Mouse (Mus musculus) neural tube, embryonic 11.5 days (tissue): Measurements from ENCODE around the gene Fhdc1. TPM values are rescaled to one million over a fixed set of nuclear protein-coding genes. Genes with fewer than 3 reads are reported as not detected.

ENCODE experiments used
- ATAC-seq: fragments of 200-750 bp; cut with Nextera tagmentation; 2 replicates; pipeline ENCODE4 v1.8.0; 2017; ENCODE audit warnings: moderate number of reproducible peaks, mild to moderate bottlenecking, moderate TSS enrichment, moderate library complexity; ENCODE audit not compliant: insufficient read depth, low FRiP score, low TSS enrichment
- DNase-seq: peaks from one replicate; pipeline ENCODE4 v3.0.0-alpha.2; 2015; ENCODE audit warnings: low spot score
- H3K27ac ChIP-seq: fragments of 300-500 bp; sonication (generic); 2 replicates; pipeline ENCODE4 v1.5.1; 2014; ENCODE audit warnings: low read depth, mild to moderate bottlenecking, low read length
- H3K27me3 ChIP-seq: fragments of 300-500 bp; sonication (generic); 2 replicates; pipeline ENCODE4 v1.6.1; 2014; ENCODE audit warnings: mild to moderate bottlenecking, low read length, mixed read lengths; ENCODE audit not compliant: control insufficient read depth, insufficient read depth
- H3K36me3 ChIP-seq: fragments of 300-500 bp; sonication (generic); 2 replicates; pipeline ENCODE4 v1.6.1; 2014; ENCODE audit warnings: mild to moderate bottlenecking, low read length, moderate library complexity, mixed read lengths; ENCODE audit not compliant: control insufficient read depth, insufficient read depth
- H3K4me1 ChIP-seq: fragments of 300-500 bp; sonication (generic); 2 replicates; pipeline ENCODE4 v1.6.1; 2014; ENCODE audit warnings: low read length, mixed read lengths; ENCODE audit not compliant: control insufficient read depth, insufficient read depth
- H3K4me2 ChIP-seq: fragments of 300-500 bp; sonication (generic); 2 replicates; pipeline ENCODE4 v1.6.1; 2014; ENCODE audit warnings: low read depth, mild to moderate bottlenecking, moderate library complexity
- H3K4me3 ChIP-seq: fragments of 300-500 bp; sonication (generic); 2 replicates; pipeline ENCODE4 v1.5.1; 2014; ENCODE audit warnings: low read depth, low read length
- H3K9ac ChIP-seq: fragments of 300-500 bp; sonication (generic); 2 replicates; pipeline ENCODE4 v1.6.1; 2014; ENCODE audit warnings: mild to moderate bottlenecking, low read length
- H3K9me3 ChIP-seq: fragments of 300-500 bp; sonication (generic); 2 replicates; pipeline ENCODE4 v1.6.1; 2016; ENCODE audit warnings: low read length; ENCODE audit not compliant: control insufficient read depth
- WGBS: fragments of 180-500 bp; shearing (Covaris S2); extraction: QIAGEN DNeasy Blood & Tissue Kit; methylation state at CpG from one replicate; pipeline ENCODE4 v1.1.7; 2014; 5-methylcytosine and 5-hydroxymethylcytosine counted together
- polyA plus RNA-seq: library from polyadenylated mRNA; unstranded; fragments of >200 nt; fragmentation: Nextera tagmentation; extraction: Ambion mirVana; gene quantifications from 2 replicates; pipeline ENCODE4 v1.2.1, GENCODE M21; 2014

Fhdc1 gene
- polyA plus RNA-seq, 1 experiment from 2014 or later: 7.0 TPM

DNA sequence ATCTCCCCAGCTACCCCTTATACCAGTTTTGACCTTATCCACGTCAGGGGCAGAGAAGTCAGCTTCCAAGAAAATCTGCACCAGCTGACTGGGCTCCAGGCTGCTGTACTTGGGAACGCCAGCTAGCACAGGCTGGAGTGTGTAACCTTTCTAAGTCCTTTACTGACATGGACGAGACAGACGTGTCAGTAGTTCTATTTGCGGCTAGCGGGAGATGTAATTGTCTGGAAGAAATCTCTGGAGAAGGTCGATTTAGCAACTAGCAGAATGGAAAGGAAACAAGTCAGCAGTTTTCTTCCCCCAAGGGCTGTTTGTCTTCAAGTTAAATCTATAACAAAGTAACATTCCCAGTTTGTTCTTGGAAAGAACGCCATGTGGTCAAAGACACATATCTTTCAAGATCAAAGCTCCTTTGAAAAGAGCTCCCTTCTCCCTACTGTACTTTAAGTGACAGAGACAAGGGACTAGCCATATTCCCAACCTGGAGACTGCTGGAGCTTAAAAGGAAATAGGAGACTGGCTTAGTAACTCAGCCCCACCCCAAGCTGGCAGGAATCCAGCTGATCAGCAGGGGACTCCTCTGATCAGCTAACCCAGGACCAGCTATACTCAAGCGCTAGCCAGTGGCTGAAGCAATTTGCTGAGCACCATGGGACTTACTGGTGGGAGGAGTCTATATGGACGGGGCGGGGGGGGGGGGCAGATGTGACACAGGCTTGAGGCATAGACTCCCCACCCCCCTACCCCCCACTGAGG is 44.8 kb downstream of the Fhdc1 start:
- DNase-seq (peak; percentile 66), ATAC-seq (peak; percentile 15; the same call in 1 of the 2 replicates)
- Histone ChIP-seq H3K9me3 (no peaks in the 10 kb centered on the region), H3K27me3 (no peaks in the 10 kb centered on the region), H3K4me2 (no peak overlapping the region), H3K9ac (no peak overlapping the region), H3K36me3 (no peaks in the 10 kb centered on the region), H3K4me1 (0 out of 2 replicates have a peak, but pooled peaks cover 4% of the 10 kb centered on the region), H3K4me3 (no peak overlapping the region), H3K27ac (no peak overlapping the region)
- 30% methylated on average over 11 of the region's 11 CpGs for WGBS

DNA sequence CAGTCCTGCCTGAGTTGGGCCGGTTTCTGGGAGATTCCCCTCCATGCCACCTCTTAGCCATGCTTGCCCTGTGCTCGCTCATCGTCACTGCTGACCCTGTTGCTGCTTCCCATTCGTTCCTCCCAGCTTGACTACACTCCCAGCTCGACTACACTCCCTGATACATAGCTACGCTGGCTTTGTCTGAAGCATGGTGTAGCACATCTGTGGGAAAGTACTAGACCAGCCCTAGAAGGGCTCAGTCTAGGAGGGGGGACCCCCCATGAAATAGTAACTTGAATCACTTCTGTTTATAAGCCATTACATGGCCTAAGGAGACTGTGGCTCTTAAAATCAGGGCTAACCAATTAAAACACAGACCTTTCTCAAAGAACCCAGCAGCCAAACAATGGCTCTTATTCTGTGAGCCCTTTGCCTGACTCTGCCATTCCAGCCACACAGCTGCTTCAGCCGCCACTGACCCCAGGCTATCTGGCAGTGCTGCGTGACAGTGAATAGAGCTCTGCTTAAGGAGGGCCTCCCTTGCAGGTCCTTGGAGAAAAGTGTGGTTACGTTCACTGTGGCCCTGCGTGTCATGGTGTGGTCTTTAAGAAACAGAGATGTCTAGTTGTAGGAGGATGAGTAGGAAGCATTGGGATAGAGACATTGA is 47.3 kb downstream of the Fhdc1 start:
- H3K9ac ChIP-seq: no peak overlapping the region
- ATAC-seq (peak; percentile 28; the same call in 1 of the 2 replicates), DNase-seq (no peak)
- H3K27ac ChIP-seq: no peak overlapping the region
- H3K4me1 ChIP-seq: 0 out of 2 replicates have a peak, but pooled peaks cover 4% of the 10 kb centered on the region
- no peaks in the 10 kb centered on the region for H3K27me3 ChIP-seq
- H3K9me3 ChIP-seq: no peaks in the 10 kb centered on the region
- no peak overlapping the region for H3K4me2 ChIP-seq
- H3K36me3 ChIP-seq: no peaks in the 10 kb centered on the region
- 45% methylated on average over 10 of the region's 10 CpGs for WGBS
- no peak overlapping the region for H3K4me3 ChIP-seq

DNA sequence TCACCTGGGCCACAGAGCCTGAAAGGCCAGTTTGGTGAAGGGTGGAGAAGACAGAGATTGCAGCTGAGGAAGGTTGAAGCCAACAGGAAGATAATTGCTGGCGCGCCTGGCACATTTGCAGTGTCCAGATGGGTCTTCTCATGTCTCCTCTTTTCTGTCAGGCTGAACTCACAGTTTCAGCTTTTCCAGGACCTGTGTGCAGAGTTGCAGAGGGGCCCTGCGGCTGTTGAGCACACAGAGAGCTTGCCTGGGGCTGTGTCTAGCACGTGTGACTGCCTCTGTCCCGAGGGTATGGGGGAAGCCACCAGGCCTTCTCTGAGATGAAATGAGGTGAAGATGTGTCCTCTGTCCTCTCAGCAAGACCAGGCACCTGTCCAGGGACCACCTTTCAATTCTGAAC is 49.0 kb downstream of the Fhdc1 start:
- no peak for DNase-seq
- no peak overlapping the region for H3K4me2 ChIP-seq
- H3K27me3 ChIP-seq: no peaks in the 10 kb centered on the region
- H3K4me3 ChIP-seq: no peak overlapping the region
- no peaks in the 10 kb centered on the region for H3K9me3 ChIP-seq
- H3K4me1 ChIP-seq: 0 out of 2 replicates have a peak, but pooled peaks cover 4% of the 10 kb centered on the region
- 76% methylated on average over 5 of the region's 5 CpGs for WGBS
- H3K27ac ChIP-seq: no peak overlapping the region
- no peak for ATAC-seq
- H3K9ac ChIP-seq: no peak overlapping the region
- no peaks in the 10 kb centered on the region for H3K36me3 ChIP-seq

DNA sequence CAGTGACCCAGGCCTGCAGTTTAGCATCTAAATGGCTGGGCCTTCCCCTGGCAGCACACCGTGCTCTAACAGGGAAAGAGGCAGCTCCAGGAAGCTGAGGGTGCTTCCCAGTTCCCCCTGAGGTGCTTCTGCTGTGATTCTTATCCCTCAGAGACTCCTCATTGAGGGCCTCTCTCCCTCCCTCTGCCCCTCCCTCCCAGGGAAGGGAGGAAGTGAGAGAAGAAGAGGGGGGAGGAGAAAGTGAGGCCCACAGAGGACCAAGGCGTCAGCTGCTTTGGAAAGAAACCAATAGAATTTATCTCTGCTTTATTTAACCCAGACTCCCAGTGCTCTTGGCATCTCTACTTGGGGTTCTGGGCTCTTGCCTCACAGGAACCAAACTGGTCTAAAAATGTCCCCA is 50.1 kb downstream of the Fhdc1 start:
- 0 out of 2 replicates have a peak, but pooled peaks cover 4% of the 10 kb centered on the region for H3K4me1 ChIP-seq
- H3K4me2 ChIP-seq: no peak overlapping the region
- 0 out of 2 replicates have a peak overlapping the region, but pooled peaks have one; percentile 17 for H3K27ac ChIP-seq
- H3K36me3 ChIP-seq: no peaks in the 10 kb centered on the region
- H3K9me3 ChIP-seq: no peaks in the 10 kb centered on the region
- H3K27me3 ChIP-seq: no peaks in the 10 kb centered on the region
- 11% methylated on average over 2 of the region's 2 CpGs for WGBS
- DNase-seq (no peak), ATAC-seq (no peak)
- H3K4me3 ChIP-seq: no peak overlapping the region
- H3K9ac ChIP-seq: no peak overlapping the region

DNA sequence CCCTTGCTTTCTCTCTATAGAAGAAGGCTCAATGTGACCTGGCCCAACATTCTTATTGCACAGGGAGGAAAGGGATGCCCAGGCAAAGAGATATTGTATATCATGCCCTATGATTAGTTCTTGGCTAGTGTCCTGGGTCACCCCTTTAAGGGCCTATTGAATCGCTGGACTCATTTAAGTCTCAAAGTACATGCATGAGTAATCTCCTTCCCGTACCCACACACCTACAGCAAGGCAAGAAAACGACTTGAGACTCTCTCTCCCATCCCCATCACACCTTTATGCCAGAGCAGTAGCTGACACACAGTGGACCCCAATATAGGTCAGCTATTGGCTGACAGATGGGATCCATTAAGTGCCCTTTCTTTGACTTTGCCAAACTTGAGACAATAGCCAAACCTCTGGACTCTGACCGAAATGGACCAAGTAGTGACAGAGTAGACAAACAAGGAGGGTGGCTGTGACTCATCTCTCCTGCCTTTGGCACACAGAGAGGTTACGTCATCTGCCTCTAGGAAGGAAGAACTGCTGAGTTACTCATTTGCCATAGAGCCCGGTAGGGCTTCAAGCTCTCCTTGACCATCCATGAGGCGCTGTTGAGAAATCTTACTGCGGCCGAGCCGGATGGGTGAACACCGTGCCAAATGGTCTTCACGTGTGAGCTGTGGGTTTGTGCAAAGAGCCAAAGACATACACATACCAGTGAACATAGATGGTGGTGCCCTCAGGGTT is 51.1 kb downstream of the Fhdc1 start:
- Histone ChIP-seq H3K27me3 (no peaks in the 10 kb centered on the region), H3K27ac (no peak overlapping the region), H3K4me1 (0 out of 2 replicates have a peak, but pooled peaks cover 3% of the 10 kb centered on the region), H3K4me3 (no peak overlapping the region), H3K9me3 (no peaks in the 10 kb centered on the region), H3K36me3 (no peaks in the 10 kb centered on the region), H3K4me2 (no peak overlapping the region), H3K9ac (no peak overlapping the region)
- DNase-seq: no peak
- no peak for ATAC-seq
- WGBS: 89% methylated on average over 12 of the region's 12 CpGs

DNA sequence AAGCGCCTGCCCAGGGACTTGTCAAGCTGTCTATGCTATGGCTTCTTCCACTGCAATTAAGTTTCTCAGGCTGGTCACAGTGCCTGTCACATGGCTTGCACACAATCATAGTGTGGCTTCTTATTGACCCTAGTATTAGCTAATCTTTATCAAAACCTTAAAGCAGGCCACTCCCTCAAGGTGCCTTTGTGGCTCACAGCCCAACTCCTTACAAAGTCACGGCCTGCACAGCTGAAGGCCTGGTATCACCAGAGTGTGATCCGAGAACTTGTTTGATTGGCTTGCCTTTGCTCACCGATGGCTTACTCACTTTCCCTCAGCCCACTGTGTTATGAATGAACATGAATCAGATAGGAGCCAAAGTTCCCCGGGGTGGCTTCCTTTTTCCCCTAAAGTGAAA is 52.5 kb downstream of the Fhdc1 start:
- 0 out of 2 replicates have a peak, but pooled peaks cover 3% of the 10 kb centered on the region for H3K4me1 ChIP-seq
- no peak for DNase-seq
- no peaks in the 10 kb centered on the region for H3K9me3 ChIP-seq
- H3K9ac ChIP-seq: no peak overlapping the region
- no peak overlapping the region for H3K4me2 ChIP-seq
- H3K27ac ChIP-seq: no peak overlapping the region
- no peaks in the 10 kb centered on the region for H3K27me3 ChIP-seq
- H3K36me3 ChIP-seq: no peaks in the 10 kb centered on the region
- ATAC-seq: no peak
- WGBS: 89% methylated on average over 5 of the region's 5 CpGs
- no peak overlapping the region for H3K4me3 ChIP-seq

DNA sequence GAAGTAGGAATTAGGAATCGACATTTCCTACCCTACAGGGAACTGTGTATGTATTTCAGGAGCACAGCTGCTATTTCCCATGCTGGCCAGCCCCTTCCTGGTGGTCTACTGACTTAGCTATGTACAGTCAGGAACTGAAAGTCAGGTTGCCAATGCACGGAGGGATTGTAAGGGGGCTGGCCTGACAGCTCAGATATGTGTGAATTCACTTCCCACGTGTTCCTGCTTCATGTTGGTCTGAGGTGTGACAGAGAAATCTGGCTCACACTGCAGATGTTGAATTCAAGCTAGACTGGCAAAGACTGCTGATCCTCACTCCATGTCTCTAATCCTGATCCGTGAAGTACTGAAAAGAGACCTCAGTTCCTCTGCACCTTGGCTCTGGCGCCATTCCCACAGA is 57.9 kb downstream of the Fhdc1 start:
- Histone ChIP-seq H3K9me3 (no peaks in the 10 kb centered on the region), H3K27me3 (no peaks in the 10 kb centered on the region), H3K4me3 (no peak overlapping the region), H3K9ac (no peak overlapping the region), H3K4me1 (0 out of 2 replicates have a peak, but pooled peaks cover 3% of the 10 kb centered on the region), H3K36me3 (no peaks in the 10 kb centered on the region), H3K27ac (no peak overlapping the region), H3K4me2 (no peak overlapping the region)
- DNase-seq (no peak), ATAC-seq (no peak)
- WGBS: 86% methylated on average over 5 of the region's 5 CpGs

DNA sequence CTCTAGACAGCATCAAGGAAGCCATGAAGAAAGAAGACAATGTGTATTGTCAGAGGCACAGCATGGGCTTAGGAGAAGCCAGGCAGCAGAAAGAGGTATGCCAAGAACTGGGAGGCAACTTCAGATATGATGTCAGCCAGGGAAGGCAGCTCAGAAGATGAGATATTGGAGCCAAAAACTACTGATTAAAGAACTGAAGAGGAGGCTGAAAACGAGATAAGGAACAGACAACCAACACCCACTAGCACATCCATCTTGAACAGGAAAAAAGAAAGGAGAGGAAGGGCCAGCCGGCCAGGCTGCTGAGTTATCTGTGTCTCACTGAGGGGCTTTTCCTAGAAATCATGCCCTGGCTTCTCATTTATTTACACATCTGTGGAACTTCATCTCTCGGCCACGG is 66.4 kb downstream of the Fhdc1 start:
- Histone ChIP-seq H3K36me3 (no peaks in the 10 kb centered on the region), H3K27ac (no peak overlapping the region), H3K4me3 (no peak overlapping the region), H3K27me3 (no peaks in the 10 kb centered on the region), H3K4me2 (no peak overlapping the region), H3K9ac (no peak overlapping the region), H3K9me3 (no peaks in the 10 kb centered on the region), H3K4me1 (0 out of 2 replicates have a peak, but pooled peaks cover 2% of the 10 kb centered on the region)
- DNase-seq (no peak), ATAC-seq (no peak)
- 71% methylated on average over 4 of the region's 4 CpGs for WGBS
